Mouse (Mus musculus): Measurements from ENCODE around the gene Stra6l.

Gene Stra6l

DNA sequence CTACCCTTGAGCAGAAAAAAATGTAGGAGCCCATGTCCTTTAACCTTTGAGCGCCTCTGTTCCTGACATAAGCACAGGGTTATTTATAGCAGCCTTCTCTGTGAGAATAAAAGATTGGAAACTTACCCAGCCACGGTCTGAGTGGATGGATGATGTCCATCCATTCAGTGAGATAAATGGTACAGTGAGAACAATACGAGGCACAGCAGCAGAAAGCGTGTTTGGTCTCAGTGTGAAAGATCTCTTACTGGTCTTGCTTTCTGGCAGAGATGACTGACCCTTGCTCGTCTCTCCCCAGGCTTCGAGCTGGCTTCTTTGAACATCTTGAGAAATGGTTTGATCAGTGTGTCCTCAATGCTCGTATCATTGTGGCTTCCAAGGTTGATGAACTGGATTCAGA, 68.6 kb downstream of the Stra6l start:
- DNase-seq (ENCODE audit: low spot score), result no peak

GRCm38 (mm10) chr4:45921663-45922435, 73.4 kb downstream of the Stra6l start:
- no peak for DNase-seq (ENCODE audit: low spot score)

DNA sequence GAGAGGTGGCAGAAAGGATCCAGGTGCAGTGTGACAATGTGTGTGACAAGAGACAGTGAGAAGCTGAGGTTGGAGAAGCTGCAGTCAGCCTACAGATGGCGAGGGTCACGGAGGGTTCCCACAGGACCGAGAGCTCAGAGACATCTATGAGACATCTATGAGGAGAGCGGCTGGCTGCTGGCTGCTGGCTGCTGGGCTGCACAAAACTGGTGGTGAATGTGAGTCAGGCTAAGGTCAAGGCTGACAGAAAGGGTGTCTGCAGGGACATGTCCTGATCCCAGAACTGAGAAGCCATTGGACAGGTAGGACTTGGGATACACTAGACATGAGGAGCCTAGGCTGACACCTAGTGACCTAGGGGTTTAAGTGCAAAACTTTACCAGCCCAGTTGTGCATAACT, 75.5 kb downstream of the Stra6l start:
- DNase-seq (ENCODE audit: low spot score), result no peak

DNA sequence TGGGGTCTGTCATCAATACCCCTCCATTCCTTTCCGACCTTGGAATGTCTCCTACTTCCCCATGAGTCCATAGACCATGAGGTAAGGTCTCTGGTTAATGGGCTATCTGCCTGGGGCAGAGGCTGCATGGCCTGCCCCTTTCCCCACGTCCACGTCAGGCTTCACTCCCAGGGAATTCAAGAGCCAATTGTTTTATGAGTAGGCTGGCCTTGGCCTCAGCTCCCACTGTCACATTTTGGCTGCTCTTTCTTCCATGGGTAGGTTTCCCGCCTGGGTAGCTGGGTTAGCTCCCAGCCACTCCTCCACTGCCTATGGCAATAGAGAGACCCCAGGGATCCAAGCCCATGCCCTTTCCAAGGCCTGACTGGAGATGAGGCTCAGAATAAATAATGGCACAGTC, 80.1 kb downstream of the Stra6l start:
- DNase-seq (ENCODE audit: low spot score), result no peak

All from testis, postnatal 10 days (tissue).